Mouse (Mus musculus) embryonic facial prominence, embryonic 13.5 days (tissue): ENCODE measurements around the gene Tjp3. TPM values are rescaled to one million over a fixed set of nuclear protein-coding genes. Genes with fewer than 3 reads are reported as not detected.

Experiments used
- ATAC-seq: fragments of 200-750 bp; cut with Nextera tagmentation; 2 replicates; pipeline ENCODE4 v1.8.0; 2017; ENCODE audit warnings: low read depth; ENCODE audit not compliant: insufficient number of reproducible peaks, insufficient read depth, low FRiP score, low TSS enrichment
- H3K27ac ChIP-seq: fragments of 300-500 bp; sonication (generic); 2 replicates; pipeline ENCODE4 v1.5.1; 2015; ENCODE audit warnings: moderate library complexity, mild to moderate bottlenecking, inconsistent platforms
- H3K27me3 ChIP-seq: fragments of 300-500 bp; sonication (generic); 2 replicates; pipeline ENCODE4 v1.6.1; 2015; ENCODE audit warnings: mild to moderate bottlenecking, inconsistent platforms
- H3K36me3 ChIP-seq: fragments of 300-500 bp; sonication (generic); 2 replicates; pipeline ENCODE4 v1.6.1; 2015; ENCODE audit warnings: mild to moderate bottlenecking, inconsistent platforms
- H3K4me1 ChIP-seq: fragments of 300-500 bp; sonication (generic); 2 replicates; pipeline ENCODE4 v1.6.1; 2015; ENCODE audit warnings: inconsistent platforms
- H3K4me2 ChIP-seq: fragments of 300-500 bp; sonication (generic); 2 replicates; pipeline ENCODE4 v1.6.1; 2015; ENCODE audit warnings: moderate library complexity, mild to moderate bottlenecking, inconsistent platforms
- H3K4me3 ChIP-seq: fragments of 300-500 bp; sonication (generic); 2 replicates; pipeline ENCODE4 v1.5.1; 2015; ENCODE audit warnings: mild to moderate bottlenecking, inconsistent platforms
- H3K9ac ChIP-seq: fragments of 300-500 bp; sonication (generic); 2 replicates; pipeline ENCODE4 v1.6.1; 2015; ENCODE audit warnings: mild to moderate bottlenecking, inconsistent platforms
- H3K9me3 ChIP-seq: fragments of 300-500 bp; sonication (generic); 2 replicates; pipeline ENCODE4 v1.6.1; 2016; ENCODE audit warnings: inconsistent platforms
- WGBS: fragments of 180-500 bp; shearing (Covaris S2); methylation state at CpG from one replicate; pipeline ENCODE4 v1.1.7; 2015; ENCODE audit warnings: mixed read lengths; 5-methylcytosine and 5-hydroxymethylcytosine counted together
- polyA plus RNA-seq: library from polyadenylated mRNA; unstranded; fragments of >200 nt; fragmentation: Nextera tagmentation; extraction: Ambion mirVana; gene quantifications from 2 replicates; pipeline ENCODE4 v1.2.1, GENCODE M21; 2015

The Tjp3 gene
- polyA plus RNA-seq, 1 experiment from 2014 or later: 5.0 TPM

DNA sequence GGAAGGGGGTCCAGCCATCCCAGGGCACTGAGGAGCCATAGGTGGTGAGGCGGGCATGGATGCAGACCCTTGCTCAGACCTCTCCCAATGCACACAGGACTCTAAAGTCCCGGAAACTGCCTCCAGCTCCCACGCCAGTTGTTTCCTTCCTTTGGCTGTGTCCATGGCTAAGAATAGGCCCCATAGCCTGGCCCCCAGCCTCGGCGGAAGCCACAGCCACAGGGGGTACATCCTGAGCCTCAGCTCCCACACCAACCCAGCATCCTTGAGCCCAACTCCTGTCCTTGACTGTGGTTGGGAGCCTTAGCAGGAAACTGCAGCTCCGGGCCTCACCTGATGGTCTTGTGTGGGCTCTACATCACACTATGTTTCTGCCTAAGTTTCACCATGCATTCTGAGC, 35.5 kb upstream of the Tjp3 start:
- H3K27ac ChIP-seq: 0 out of 2 replicates have a peak overlapping the region, but pooled peaks have one; percentile 28
- no peaks in the 10 kb centered on the region for H3K9me3 ChIP-seq
- H3K4me2 ChIP-seq: no peak overlapping the region
- peaks cover 52% of the 10 kb centered on the region for H3K36me3 ChIP-seq
- peaks cover 35% of the 10 kb centered on the region for H3K4me1 ChIP-seq
- WGBS: 85% methylated on average over 6 of the region's 6 CpGs
- no peak overlapping the region for H3K4me3 ChIP-seq
- no peak overlapping the region for H3K9ac ChIP-seq
- H3K27me3 ChIP-seq: peaks cover 4% of the 10 kb centered on the region
- no peak for ATAC-seq

DNA sequence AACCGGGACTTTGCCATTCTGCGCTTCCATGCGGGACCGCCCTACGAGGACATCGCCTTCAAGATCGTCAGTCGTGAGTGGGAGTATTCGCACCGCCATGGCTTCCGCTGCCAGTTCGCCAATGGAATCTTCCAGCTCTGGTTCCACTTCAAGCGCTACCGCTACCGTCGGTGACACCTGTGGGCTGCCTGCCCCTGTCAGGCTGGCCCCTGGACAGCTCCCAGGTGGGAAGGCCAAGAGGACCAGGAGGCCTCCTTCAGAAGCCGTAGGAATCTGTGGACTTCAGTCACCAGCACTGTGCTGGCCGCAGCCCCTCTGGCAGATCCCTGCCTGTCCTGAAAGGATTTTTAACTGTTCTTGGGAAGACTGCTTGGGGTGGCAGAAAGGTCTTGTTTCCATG, 34.4 kb upstream of the Tjp3 start:
- Histone ChIP-seq H3K9me3 (no peaks in the 10 kb centered on the region), H3K27ac (no peak overlapping the region), H3K27me3 (no peaks in the 10 kb centered on the region), H3K4me1 (peaks cover 38% of the 10 kb centered on the region), H3K9ac (no peak overlapping the region), H3K36me3 (peaks cover 52% of the 10 kb centered on the region), H3K4me2 (no peak overlapping the region), H3K4me3 (no peak overlapping the region)
- no peak for ATAC-seq
- WGBS: 93% methylated on average over 18 of the region's 18 CpGs

DNA sequence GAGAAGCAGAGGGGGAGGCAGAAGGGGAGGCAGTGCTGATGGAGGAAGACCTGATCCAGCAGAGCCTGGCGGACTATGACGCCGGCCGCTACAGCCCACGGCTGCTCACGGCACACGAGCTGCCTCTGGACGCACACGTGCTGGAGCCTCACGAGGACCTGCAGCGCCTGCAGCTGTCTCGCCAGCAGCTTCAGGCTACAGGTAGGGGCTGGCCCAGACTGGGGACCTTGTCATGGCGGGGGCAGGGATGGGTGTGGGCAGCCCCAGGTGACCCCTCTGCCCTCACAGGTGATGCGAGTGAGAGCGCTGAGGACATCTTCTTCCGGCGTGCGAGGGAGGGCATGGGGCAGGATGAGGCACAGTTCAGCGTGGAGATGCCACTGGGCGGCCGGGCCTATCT, 33.8 kb upstream of the Tjp3 start:
- WGBS: 93% methylated on average over 21 of the region's 21 CpGs

DNA sequence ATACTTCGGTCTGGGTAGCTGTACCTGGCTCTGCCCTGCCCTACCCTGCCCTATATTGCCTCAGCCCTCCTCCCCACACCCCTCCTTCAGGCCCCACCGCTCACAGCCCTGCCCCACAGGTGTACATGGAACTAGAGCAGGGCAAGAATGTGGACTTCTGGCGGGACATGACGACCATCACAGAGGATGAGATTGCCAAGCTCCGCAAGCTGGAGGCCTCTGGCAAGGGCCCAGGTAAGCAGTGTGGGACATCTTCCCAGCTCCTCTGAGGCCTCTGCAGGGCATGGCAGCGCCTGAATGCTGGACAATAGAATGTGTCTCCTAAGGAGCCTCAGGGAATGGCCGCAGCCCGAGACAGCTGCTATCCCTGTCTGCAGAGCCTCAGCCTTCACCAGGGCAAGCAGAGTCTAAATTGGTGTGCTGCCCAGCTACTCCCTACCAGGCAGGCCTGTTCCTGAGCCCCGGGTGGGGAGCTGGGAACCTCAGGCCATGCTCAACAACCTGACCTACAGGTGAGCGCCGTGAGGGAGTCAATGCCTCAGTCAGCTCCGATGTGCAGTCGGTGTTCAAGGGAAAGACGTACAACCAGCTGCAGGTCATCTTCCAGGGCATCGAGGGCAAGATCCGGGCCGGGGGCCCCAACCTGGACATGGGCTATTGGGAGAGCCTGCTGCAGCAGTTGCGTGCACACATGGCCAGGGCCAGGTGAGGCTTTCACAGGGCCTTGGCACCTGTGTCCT, 32.6 kb upstream of the Tjp3 start:
- 95% methylated on average over 18 of the region's 18 CpGs for WGBS
- Histone ChIP-seq H3K27me3 (no peaks in the 10 kb centered on the region), H3K4me1 (peaks cover 29% of the 10 kb centered on the region), H3K9me3 (no peaks in the 10 kb centered on the region), H3K36me3 (peaks cover 52% of the 10 kb centered on the region), H3K9ac (no peak overlapping the region), H3K4me3 (no peak overlapping the region), H3K4me2 (no peak overlapping the region), H3K27ac (no peak overlapping the region)
- ATAC-seq: no peak

More for the DNA sequence above, 33.8 kb upstream of the Tjp3 start:
- H3K9me3 ChIP-seq: no peaks in the 10 kb centered on the region
- H3K27ac ChIP-seq: no peak overlapping the region
- no peak overlapping the region for H3K4me3 ChIP-seq
- peaks cover 33% of the 10 kb centered on the region for H3K4me1 ChIP-seq
- no peak overlapping the region for H3K4me2 ChIP-seq
- H3K27me3 ChIP-seq: no peaks in the 10 kb centered on the region
- no peak for ATAC-seq
- no peak overlapping the region for H3K9ac ChIP-seq
- H3K36me3 ChIP-seq: peaks cover 52% of the 10 kb centered on the region

DNA sequence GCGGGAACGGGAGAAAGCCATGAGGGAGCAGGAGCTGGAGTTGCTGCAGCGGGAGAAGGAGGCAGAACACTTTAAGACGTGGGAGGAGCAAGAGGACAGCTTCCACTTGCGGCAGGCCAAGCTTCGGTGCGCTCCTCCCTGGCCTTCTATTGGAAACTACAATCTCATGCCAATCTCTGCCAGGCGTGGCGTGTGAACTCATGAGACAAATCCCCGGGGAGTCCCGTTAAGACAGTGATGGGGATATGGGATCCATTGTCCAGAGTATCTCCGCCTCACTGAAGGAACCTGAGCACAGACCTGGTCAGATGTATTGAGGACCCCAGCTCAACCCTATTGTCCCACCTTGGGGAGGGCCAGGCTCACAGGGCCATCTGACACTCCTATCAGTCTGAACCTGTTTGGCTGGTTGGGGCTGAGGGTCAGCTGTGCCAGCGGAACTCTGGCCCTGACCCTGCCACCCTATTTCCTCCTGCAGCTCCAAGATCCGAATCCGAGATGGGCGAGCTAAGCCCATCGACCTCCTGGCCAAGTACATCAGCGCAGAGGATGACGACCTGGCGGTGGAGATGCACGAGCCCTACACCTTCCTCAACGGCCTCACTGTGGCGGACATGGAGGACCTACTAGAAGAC, 31.9 kb upstream of the Tjp3 start:
- Histone ChIP-seq H3K4me2 (no peak overlapping the region), H3K36me3 (peaks cover 58% of the 10 kb centered on the region), H3K27me3 (no peaks in the 10 kb centered on the region), H3K4me1 (peaks cover 29% of the 10 kb centered on the region), H3K4me3 (no peak overlapping the region), H3K9me3 (no peaks in the 10 kb centered on the region), H3K9ac (no peak overlapping the region), H3K27ac (no peak overlapping the region)
- ATAC-seq: no peak
- 91% methylated on average over 23 of the region's 23 CpGs for WGBS

DNA sequence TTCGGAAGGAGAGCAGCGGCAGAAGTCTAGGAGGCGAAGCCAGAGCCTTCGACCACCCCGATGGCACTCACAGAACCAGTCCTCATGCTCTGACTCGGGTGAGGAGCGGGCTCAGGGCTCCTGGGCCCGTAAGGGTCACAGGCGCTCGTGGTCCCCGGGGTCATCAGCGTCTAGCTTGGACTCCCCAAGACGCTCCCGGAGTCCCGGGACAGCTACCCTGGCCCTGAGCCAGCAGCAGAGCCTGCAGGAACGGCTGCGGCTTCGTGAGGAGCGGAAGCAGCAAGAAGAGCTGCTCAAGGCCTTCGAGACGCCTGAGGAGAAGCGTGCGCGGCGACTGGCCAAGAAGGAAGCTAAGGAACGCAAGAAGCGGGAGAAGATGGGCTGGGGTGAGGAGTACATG, 31.1 kb upstream of the Tjp3 start:
- Histone ChIP-seq H3K9ac (0 out of 2 replicates have a peak overlapping the region, but pooled peaks have one; percentile 58), H3K27ac (no peak overlapping the region), H3K4me3 (0 out of 2 replicates have a peak overlapping the region, but pooled peaks have one; percentile 96), H3K27me3 (no peaks in the 10 kb centered on the region), H3K36me3 (peaks cover 66% of the 10 kb centered on the region), H3K4me1 (peaks cover 30% of the 10 kb centered on the region), H3K4me2 (peak overlapping the region; percentile 90), H3K9me3 (no peaks in the 10 kb centered on the region)
- 91% methylated on average over 27 of the region's 27 CpGs for WGBS
- ATAC-seq: no peak

DNA sequence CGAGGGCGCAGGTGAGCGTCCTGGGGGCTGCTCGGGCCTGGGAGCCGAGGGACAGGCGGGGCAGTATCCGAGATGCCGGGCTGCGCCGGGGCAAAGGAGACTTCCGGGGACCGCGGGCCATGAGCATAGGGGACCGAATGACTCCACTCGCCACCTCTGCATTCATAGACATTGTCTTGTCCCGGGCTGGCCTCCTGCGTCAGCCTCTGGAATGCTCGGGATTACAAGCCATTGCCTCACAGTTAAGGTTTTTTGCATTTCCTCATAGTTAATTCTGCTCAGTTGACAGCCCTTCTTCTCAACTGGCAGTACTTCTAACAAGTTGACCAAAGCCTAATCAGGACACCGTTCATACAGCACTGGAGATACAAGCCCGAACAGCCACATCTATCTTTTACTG, 30.1 kb upstream of the Tjp3 start:
- WGBS: 3% methylated on average over 19 of the region's 20 CpGs

DNA sequence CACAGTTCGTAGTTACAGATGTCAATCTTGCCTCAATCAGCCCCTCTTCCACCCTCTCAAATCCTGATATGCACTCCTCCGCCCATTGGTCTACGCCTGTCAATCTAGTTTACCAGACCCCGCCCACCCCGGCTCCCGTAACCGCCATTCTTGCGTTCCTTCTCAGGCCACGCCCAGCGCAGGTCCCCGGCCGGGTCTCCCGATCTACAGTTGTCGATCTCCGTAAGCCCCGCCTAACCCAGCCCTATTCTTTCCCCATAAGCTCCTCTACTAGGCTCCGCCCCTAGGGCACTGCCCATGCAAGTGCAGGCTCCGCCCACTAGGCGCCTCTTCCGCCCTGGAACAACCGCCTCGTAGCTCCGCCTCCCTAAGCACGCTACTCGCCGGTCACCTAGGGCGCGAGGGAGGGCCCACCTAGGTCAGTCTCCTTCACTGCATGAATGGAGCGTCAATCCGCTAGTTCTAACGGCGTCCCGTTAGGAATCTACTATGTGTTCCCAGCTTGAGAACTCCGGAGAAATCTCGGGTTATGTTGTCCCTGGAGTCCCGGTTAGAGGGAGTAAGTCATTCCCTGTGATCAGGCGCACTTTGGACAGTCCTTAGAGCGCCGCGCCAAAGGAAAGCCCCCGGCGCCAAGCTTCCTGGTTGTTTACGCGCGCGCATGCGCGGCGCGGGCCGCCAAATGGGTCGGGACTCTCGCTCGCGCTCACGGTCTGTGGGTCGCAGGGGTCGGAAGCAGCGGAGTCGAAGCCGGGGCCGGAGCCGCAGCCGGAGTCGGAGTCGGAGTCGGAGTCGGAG, 29.4 kb upstream of the Tjp3 start, which contains the start of gene Cactin:
Gene Cactin (plus strand): TSS at position 554 of the 798 bp plus-strand sequence.
- H3K36me3 ChIP-seq: peaks cover 59% of the 10 kb centered on the region
- no peaks in the 10 kb centered on the region for H3K9me3 ChIP-seq
- H3K4me1 ChIP-seq: peaks cover 47% of the 10 kb centered on the region
- H3K9ac ChIP-seq: peak within 1 kb of the TSS; percentile 95
- H3K27me3 ChIP-seq: no peaks in the 10 kb centered on the region
- H3K4me3 ChIP-seq: peak within 1 kb of the TSS; percentile 96
- ATAC-seq: peak; percentile 89
- H3K4me2 ChIP-seq: peak within 1 kb of the TSS; percentile 90
- WGBS: under 1% methylated on average over 68 of the region's 68 CpGs
- H3K27ac ChIP-seq: peak within 1 kb of the TSS; percentile 93

More for the DNA sequence above, 30.1 kb upstream of the Tjp3 start:
- Histone ChIP-seq H3K9me3 (no peaks in the 10 kb centered on the region), H3K4me3 (peak overlapping the region; percentile 96), H3K9ac (peak overlapping the region; percentile 95), H3K27ac (peak overlapping the region; percentile 93; the same call in 1 of the 2 replicates), H3K4me2 (peak overlapping the region; percentile 90), H3K4me1 (peaks cover 40% of the 10 kb centered on the region), H3K27me3 (no peaks in the 10 kb centered on the region), H3K36me3 (peaks cover 59% of the 10 kb centered on the region)
- no peak for ATAC-seq

DNA sequence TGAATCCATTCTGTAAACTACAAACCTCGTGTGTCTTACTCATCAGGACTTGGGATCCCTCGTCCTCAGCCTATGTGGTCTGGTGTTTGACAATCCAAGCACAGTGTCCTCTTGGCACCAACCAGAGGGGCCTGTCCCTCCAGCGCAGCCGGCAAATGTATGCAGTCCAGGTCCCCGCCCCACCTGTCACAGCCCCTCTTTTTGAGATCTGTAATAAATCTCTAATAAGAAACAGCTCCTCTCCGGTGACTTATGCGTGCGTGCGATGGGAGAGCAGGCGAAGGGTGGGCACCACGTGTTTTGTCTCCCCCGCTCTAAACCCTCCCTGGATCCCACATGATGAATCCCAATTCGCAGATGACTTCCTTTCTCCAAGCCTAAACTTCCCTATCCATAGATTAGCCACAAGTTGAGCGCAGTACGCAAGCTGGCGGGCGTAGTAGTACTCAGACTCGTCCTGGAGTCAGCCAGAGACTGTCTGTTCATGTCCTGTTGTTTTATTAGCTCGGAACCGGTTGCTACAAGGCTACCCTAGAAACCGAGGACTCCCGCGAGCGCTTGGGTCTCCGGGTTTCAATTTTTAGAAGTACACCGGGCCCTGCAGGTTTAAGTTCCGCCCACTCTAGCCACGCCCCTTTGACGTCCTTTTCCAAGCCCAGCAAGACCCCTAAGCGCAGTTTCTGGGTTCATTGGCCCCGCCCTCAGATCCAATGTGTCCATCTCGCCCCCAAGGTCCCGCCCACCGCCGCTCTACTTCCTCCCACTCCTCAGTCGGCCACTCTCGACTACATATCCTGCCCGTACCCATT, 28.6 kb upstream of the Tjp3 start:
- H3K4me1 ChIP-seq: peaks cover 47% of the 10 kb centered on the region
- H3K27ac ChIP-seq: peak overlapping the region; percentile 93
- under 1% methylated on average over 38 of the region's 38 CpGs for WGBS
- peaks cover 59% of the 10 kb centered on the region for H3K36me3 ChIP-seq
- ATAC-seq: peak; percentile 87
- H3K9ac ChIP-seq: peak overlapping the region; percentile 69
- H3K4me2 ChIP-seq: peak overlapping the region; percentile 90
- no peaks in the 10 kb centered on the region for H3K27me3 ChIP-seq
- no peaks in the 10 kb centered on the region for H3K9me3 ChIP-seq
- peak overlapping the region; percentile 96 for H3K4me3 ChIP-seq

DNA sequence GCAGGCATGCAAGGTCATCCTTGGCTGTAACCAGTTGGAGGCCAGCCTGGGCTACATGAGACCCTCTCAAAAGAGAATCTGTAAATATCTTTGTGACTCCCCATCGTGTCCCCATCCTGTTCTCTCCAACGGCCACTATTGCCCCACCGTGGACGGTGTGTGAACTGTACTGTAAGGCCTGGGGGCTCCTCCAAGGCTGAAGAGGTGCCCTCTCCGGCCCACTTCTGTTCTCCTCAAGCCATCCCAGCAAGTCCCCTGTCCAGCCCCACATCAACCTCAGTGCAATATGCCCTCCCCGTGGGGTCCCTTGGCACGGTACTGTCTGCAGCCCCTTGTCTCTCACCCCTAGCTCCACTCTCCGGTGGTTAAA, 27.9 kb upstream of the Tjp3 start:
- Histone ChIP-seq H3K4me3 (peak overlapping the region; percentile 96), H3K36me3 (peaks cover 59% of the 10 kb centered on the region), H3K4me1 (peaks cover 47% of the 10 kb centered on the region), H3K9me3 (no peaks in the 10 kb centered on the region), H3K27me3 (no peaks in the 10 kb centered on the region), H3K4me2 (peak overlapping the region; percentile 90), H3K9ac (peak overlapping the region; percentile 69), H3K27ac (peak overlapping the region; percentile 93)
- 38% methylated on average over 8 of the region's 8 CpGs for WGBS
- ATAC-seq: no peak
